Mouse (Mus musculus) thymus, adult 2 months (tissue): ENCODE measurements around the gene Selenbp2.
"Not testable (repeated sequence)": the region's sequence is repeated elsewhere in the genome, so short reads cannot be mapped to it uniquely, and the experiment has no call there.

Experiments
- CTCF ChIP-seq: fragments of 200-500 bp; IDR thresholded peaks from 2 replicates; pipeline ENCODE4 v1.5.1; 2012; ENCODE audit warnings: mild to moderate bottlenecking, control low read depth, low read length, moderate library complexity, borderline replicate concordance; ENCODE audit not compliant: control insufficient read depth, poor library complexity, insufficient read depth; ENCODE audit errors: extremely low read depth
- POLR2A ChIP-seq: fragments of 200-500 bp; IDR thresholded peaks from 2 replicates; pipeline ENCODE4 v1.6.1; 2012; ENCODE audit warnings: mild to moderate bottlenecking, low read length, control low read depth, moderate library complexity; ENCODE audit not compliant: control insufficient read depth, poor library complexity, insufficient read depth; ENCODE audit errors: extremely low read depth

- TF ChIP-seq CTCF, POLR2A: not testable (repeated sequence)
Observed at GRCm38 (mm10) chr3:94680032-94680431, 13.3 kb upstream of the Selenbp2 start.
